Mouse (Mus musculus) MEL (cell line): ENCODE measurements at regions not wholly inside any gene's neighbourhood (a gene's known extent, or its start where the extent isn't known, plus 50 kb on each side); places are given as distances from the start of the nearest gene placed in this dataset.

ENCODE experiments used
- DNase-seq: peaks from one replicate; pipeline ENCODE4 v3.0.0; 2011; ENCODE audit warnings: low read depth, low spot score
- H3K27ac ChIP-seq: 2 replicates; pipeline ENCODE4 v1.5.1; 2012; ENCODE audit warnings: low read depth, mild to moderate bottlenecking, control low read depth, low read length, moderate library complexity; ENCODE audit not compliant: control insufficient read depth
- H3K27me3 ChIP-seq, 2 experiments: fragments of 150-350 bp in 1 of 2; sonication (generic) in 1 of 2; 2 replicates each; pipeline ENCODE4 v1.6.1; 2012; ENCODE audit warnings: low read length in 2 of 2, mild to moderate bottlenecking in 2 of 2, improper control_type of control experiment in 1 of 2, moderate library complexity in 1 of 2; ENCODE audit not compliant: insufficient read depth in 2 of 2, control insufficient read depth in 1 of 2
- H3K36me3 ChIP-seq, 2 experiments: 2 replicates each; pipeline ENCODE4 v1.6.1; 2012 to 2014; ENCODE audit warnings: low read length in 2 of 2, improper control_type of control experiment in 1 of 2, inconsistent platforms in 1 of 2, mild to moderate bottlenecking in 1 of 2; ENCODE audit not compliant: insufficient read depth in 2 of 2, control insufficient read depth in 1 of 2
- H3K4me1 ChIP-seq, 2 experiments: fragments of 150-350 bp in 1 of 2; sonication (generic) in 1 of 2; 2 replicates each; pipeline ENCODE4 v1.6.1; 2012; ENCODE audit warnings: low read length in 2 of 2, improper control_type of control experiment in 1 of 2, mild to moderate bottlenecking in 1 of 2; ENCODE audit not compliant: insufficient read depth in 2 of 2, control insufficient read depth in 1 of 2
- H3K4me3 ChIP-seq, 2 experiments: fragments of 150-350 bp in 1 of 2; sonication (generic) in 1 of 2; 2 replicates each; pipeline ENCODE4 v1.5.1; 2012; ENCODE audit warnings: low read depth in 2 of 2, low read length in 2 of 2, mild to moderate bottlenecking in 2 of 2, moderate library complexity in 2 of 2, control low read depth in 1 of 2, improper control_type of control experiment in 1 of 2; ENCODE audit not compliant: control insufficient read depth in 1 of 2, insufficient read depth in 1 of 2
- H3K79me2 ChIP-seq: 2 replicates; pipeline ENCODE4 v1.6.1; 2012; ENCODE audit warnings: mild to moderate bottlenecking, low read length, moderate library complexity; ENCODE audit not compliant: control insufficient read depth, poor library complexity, insufficient read depth
- H3K9ac ChIP-seq: 2 replicates; pipeline ENCODE4 v1.6.1; 2012; ENCODE audit warnings: low read depth, mild to moderate bottlenecking, control low read depth, low read length, moderate library complexity; ENCODE audit not compliant: control insufficient read depth, poor library complexity, severe bottlenecking
- H3K9me3 ChIP-seq: fragments of 150-350 bp; sonication (generic); replicated peaks from 2 replicates; pipeline ENCODE4 v1.6.1; 2012; ENCODE audit warnings: mild to moderate bottlenecking, low read length, improper control_type of control experiment, moderate library complexity; ENCODE audit not compliant: insufficient read depth
- EP300 ChIP-seq, 2 experiments: IDR thresholded peaks; 2 replicates each; pipeline ENCODE4 v1.6.1; 2011; ENCODE audit warnings: improper control_type of control experiment in 2 of 2, low read length in 2 of 2, low read depth in 1 of 2, mild to moderate bottlenecking in 1 of 2
- ETS1 ChIP-seq: IDR thresholded peaks from 2 replicates; pipeline ENCODE4 v1.6.1; 2012; ENCODE audit warnings: low read depth, mild to moderate bottlenecking, inconsistent platforms, low read length, improper control_type of control experiment, moderate library complexity
- GABPA ChIP-seq: IDR thresholded peaks from 2 replicates; pipeline ENCODE4 v1.6.1; 2012; ENCODE audit warnings: low read depth, mild to moderate bottlenecking, inconsistent platforms, low read length, improper control_type of control experiment, moderate library complexity
- KAT2A ChIP-seq: conservative IDR thresholded peaks from 2 replicates; pipeline ENCODE4 v1.6.1; 2012; ENCODE audit warnings: low read depth, low read length, improper control_type of control experiment, inconsistent platforms
- MAX ChIP-seq: IDR thresholded peaks from 2 replicates; pipeline ENCODE4 v1.6.1; 2011; ENCODE audit warnings: low read length, improper control_type of control experiment
- MYB ChIP-seq: IDR thresholded peaks from 2 replicates; pipeline ENCODE4 v1.6.1; 2011; ENCODE audit warnings: mild to moderate bottlenecking, low read depth, low read length, improper control_type of control experiment
- NRF1 ChIP-seq: IDR thresholded peaks from 2 replicates; pipeline ENCODE4 v1.6.1; 2014; ENCODE audit warnings: low read depth, mild to moderate bottlenecking, inconsistent platforms, low read length, improper control_type of control experiment, moderate library complexity; ENCODE audit not compliant: poor library complexity, insufficient read depth, severe bottlenecking
- POLR2AphosphoS2 ChIP-seq: IDR thresholded peaks from 2 replicates; pipeline ENCODE4 v1.6.1; 2011; ENCODE audit warnings: low read length, improper control_type of control experiment
- POLR2AphosphoS5 ChIP-seq: IDR thresholded peaks from 2 replicates; pipeline ENCODE4 v1.6.1; 2012; ENCODE audit warnings: low read depth, borderline replicate concordance, mild to moderate bottlenecking, inconsistent platforms, low read length, moderate library complexity, mixed read lengths
- RAD21 ChIP-seq: IDR thresholded peaks from 2 replicates; pipeline ENCODE4 v1.6.1; 2011; ENCODE audit warnings: mild to moderate bottlenecking, low read depth, low read length, improper control_type of control experiment
- RCOR1 ChIP-seq: IDR thresholded peaks from 2 replicates; pipeline ENCODE4 v1.6.1; 2012; ENCODE audit warnings: low read depth, mild to moderate bottlenecking, inconsistent platforms, low read length, improper control_type of control experiment
- ZC3H11A ChIP-seq: IDR thresholded peaks from 2 replicates; pipeline ENCODE4 v1.6.1; 2012; ENCODE audit warnings: low read depth, mild to moderate bottlenecking, inconsistent platforms, low read length, improper control_type of control experiment
- ZNF384 ChIP-seq: IDR thresholded peaks from 2 replicates; pipeline ENCODE4 v1.6.1; 2012; ENCODE audit warnings: low read depth, mild to moderate bottlenecking, inconsistent platforms, low read length, improper control_type of control experiment

- Histone ChIP-seq H3K4me1 (no peaks in the 10 kb centered on the region), H3K9me3 (no peaks in the 10 kb centered on the region), H3K27ac (no peak overlapping the region), H3K36me3 (no peaks in the 10 kb centered on the region)
- DNase-seq: no peak
- no peak for TF ChIP-seq POLR2AphosphoS5
- TF ChIP-seq RAD21: no peak
- TF ChIP-seq KAT2A: no peak
- TF ChIP-seq MAX: no peak
- no peak for TF ChIP-seq EP300 (IDR thresholded peaks at IDR 0.05; ENCODE audit: low read depth in 1 of 2, low read length in 2 of 2)
- no peak for TF ChIP-seq RCOR1
- TF ChIP-seq ETS1: no peak
- TF ChIP-seq, all 39 proteins: peak for 0
- no peak overlapping the region for H3K9ac ChIP-seq
- H3K4me3 ChIP-seq: no peak overlapping the region
- no peaks in the 10 kb centered on the region for H3K79me2 ChIP-seq
- no peaks in the 10 kb centered on the region for H3K27me3 ChIP-seq
Observed at GRCm38 (mm10) chr10:68893100-68893841, 169.8 kb downstream of the Tmem26 start.

GRCm38 (mm10) chr10:68894121-68894520 is 170.7 kb downstream of the Tmem26 start:
- Histone ChIP-seq H3K9me3 (no peaks in the 10 kb centered on the region), H3K4me1 (no peaks in the 10 kb centered on the region), H3K36me3 (no peaks in the 10 kb centered on the region), H3K9ac (no peak overlapping the region), H3K27ac (no peak overlapping the region), H3K79me2 (no peaks in the 10 kb centered on the region), H3K4me3 (no peak overlapping the region), H3K27me3 (no peaks in the 10 kb centered on the region)
- DNase-seq: no peak
- TF ChIP-seq POLR2AphosphoS2 (no peak), KAT2A (no peak), ZNF384 (no peak), MYB (no peak), ZC3H11A (no peak), GABPA (no peak)

GRCm38 (mm10) chr10:68897524-68897923 is 174.1 kb downstream of the Tmem26 start:
- no peaks in the 10 kb centered on the region for H3K9me3 ChIP-seq

More at GRCm38 (mm10) chr10:68897524-68897923, 174.1 kb downstream of the Tmem26 start:
- no peak for DNase-seq
- H3K79me2 ChIP-seq: no peaks in the 10 kb centered on the region
- H3K4me3 ChIP-seq: no peak overlapping the region
- no peaks in the 10 kb centered on the region for H3K27me3 ChIP-seq
- H3K9ac ChIP-seq: no peak overlapping the region
- H3K4me1 ChIP-seq: no peaks in the 10 kb centered on the region
- no peak overlapping the region for H3K27ac ChIP-seq
- TF ChIP-seq RCOR1 (no peak), NRF1 (no peak), RAD21 (no peak), POLR2AphosphoS5 (no peak), MYB (no peak)
- TF ChIP-seq, all 39 proteins: peak for 0
- no peaks in the 10 kb centered on the region for H3K36me3 ChIP-seq
